Mouse (Mus musculus): ENCODE data around the gene Sgpl1.

Gene Sgpl1

GRCm38 (mm10) chr10:61086502-61086901 lies 61.0 kb downstream of the Sgpl1 start:
- no peak for DNase-seq (ENCODE audit: low read depth, low spot score)

GRCm38 (mm10) chr10:61085364-61085763 lies 62.1 kb downstream of the Sgpl1 start:
- no peak for DNase-seq (ENCODE audit: low read depth, low spot score)

GRCm38 (mm10) chr10:61080931-61081255 lies 66.6 kb downstream of the Sgpl1 start:
- no peak for DNase-seq (ENCODE audit: low read depth, low spot score)

- DNase-seq (ENCODE audit: low read depth, low spot score) = peak; percentile 87
These were observed 67.1 kb downstream of the Sgpl1 start for GRCm38 (mm10) chr10:61080227-61080930.

GRCm38 (mm10) chr10:61075607-61076006 lies 71.9 kb downstream of the Sgpl1 start:
- DNase-seq (ENCODE audit: low read depth, low spot score) = no peak

GRCm38 (mm10) chr10:61074643-61075042 lies 72.9 kb downstream of the Sgpl1 start:
- DNase-seq (ENCODE audit: low read depth, low spot score) = no peak

- peak; percentile 68 for DNase-seq (ENCODE audit: low read depth, low spot score)
These were observed 75.2 kb downstream of the Sgpl1 start for GRCm38 (mm10) chr10:61072324-61072723.

GRCm38 (mm10) chr10:61069248-61069647 lies 78.3 kb downstream of the Sgpl1 start:
- DNase-seq (ENCODE audit: low read depth, low spot score) = no peak

- peak; percentile 86 for DNase-seq (ENCODE audit: low read depth, low spot score)
These were observed 78.9 kb downstream of the Sgpl1 start for GRCm38 (mm10) chr10:61068436-61069192.

GRCm38 (mm10) chr10:61065287-61066005 lies 82.1 kb downstream of the Sgpl1 start:
- DNase-seq (ENCODE audit: low read depth, low spot score) = no peak

- peak; percentile 72 for DNase-seq (ENCODE audit: low read depth, low spot score)
These were observed 82.9 kb downstream of the Sgpl1 start for GRCm38 (mm10) chr10:61064635-61065034.

GRCm38 (mm10) chr10:61063271-61063864 lies 84.1 kb downstream of the Sgpl1 start:
- DNase-seq (ENCODE audit: low read depth, low spot score) = no peak

- DNase-seq (ENCODE audit: low read depth, low spot score) = no peak
These were observed 87.9 kb downstream of the Sgpl1 start for GRCm38 (mm10) chr10:61059543-61060110.

GRCm38 (mm10) chr10:61059101-61059500 lies 88.4 kb downstream of the Sgpl1 start:
- no peak for DNase-seq (ENCODE audit: low read depth, low spot score)

- no peak for DNase-seq (ENCODE audit: low read depth, low spot score)
These were observed 90.8 kb downstream of the Sgpl1 start for GRCm38 (mm10) chr10:61056661-61057060.

GRCm38 (mm10) chr10:61051993-61052613 lies 95.4 kb downstream of the Sgpl1 start:
- peak; percentile 80 for DNase-seq (ENCODE audit: low read depth, low spot score)
